Mouse (Mus musculus) liver, embryonic 14.5 days (tissue): ENCODE data around the gene Hip1.

Source experiments
- CTCF ChIP-seq: IDR thresholded peaks from 2 replicates; pipeline ENCODE4 v1.5.1; 2016; ENCODE audit warnings: antibody characterized with exemption, low read depth, control low read depth
- EP300 ChIP-seq: IDR thresholded peaks from 2 replicates; pipeline ENCODE4 v1.6.1; 2016; ENCODE audit warnings: antibody characterized with exemption, low read depth

DNA sequence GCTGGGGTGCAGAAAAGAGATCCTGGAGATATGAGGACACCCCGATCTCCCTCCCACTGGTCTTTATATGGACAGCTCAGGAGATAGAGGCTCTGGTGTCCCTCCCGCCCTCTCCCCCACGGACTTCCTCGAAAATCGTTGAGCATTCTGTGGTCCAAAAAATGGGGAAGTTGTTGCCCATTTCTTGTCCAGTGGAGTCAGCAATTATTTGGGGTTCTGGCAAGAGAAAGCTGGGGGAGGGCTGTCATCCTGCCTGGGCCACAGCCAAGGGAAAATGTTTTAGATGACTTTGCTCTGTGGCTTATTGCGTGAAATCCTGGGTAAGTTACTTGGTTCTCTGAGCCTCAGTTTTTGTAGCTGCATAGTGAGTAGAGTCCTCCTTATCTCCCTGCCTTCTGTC is 28.1 kb upstream of the Hip1 start, which contains the start of gene Ccl24:
- TF ChIP-seq CTCF (no peak), EP300 (no peak)
